Mouse (Mus musculus) cortical plate, adult 2 months (tissue): ENCODE measurements at regions not wholly inside any gene's neighbourhood (a gene's known extent, or its start where the extent isn't known, plus 50 kb on each side); places are given as distances from the start of the nearest gene placed in this dataset.

ENCODE experiments used
- CTCF ChIP-seq: fragments of 200-500 bp; IDR thresholded peaks from 2 replicates; pipeline ENCODE4 v1.5.1; 2011; ENCODE audit warnings: mild to moderate bottlenecking, control low read depth, low read length; ENCODE audit not compliant: insufficient read depth; ENCODE audit errors: extremely low read depth
- POLR2A ChIP-seq: fragments of 200-500 bp; IDR thresholded peaks from 2 replicates; pipeline ENCODE4 v1.6.1; 2011; ENCODE audit warnings: mild to moderate bottlenecking, low read length, control low read depth; ENCODE audit not compliant: insufficient read depth; ENCODE audit errors: extremely low read depth

- no peak for TF ChIP-seq CTCF
- no peak for TF ChIP-seq POLR2A
Measured at GRCm38 (mm10) chr6:16076266-16076665, 355.8 kb downstream of the Mdfic start.
